Mouse (Mus musculus) urinary bladder, adult 18-20 months (tissue): ENCODE measurements around the gene Mfn2.
A peak's percentile ranks its signal among the peaks of the same experiment; 100 is the strongest.
"Not testable (repeated sequence)": the region's sequence is repeated elsewhere in the genome, so short reads cannot be mapped to it uniquely, and the experiment has no call there.

Experiments used
- DNase-seq, 2 experiments: peaks; one replicate each; pipeline ENCODE4 v3.0.0; 2022; ENCODE audit warnings: low spot score in 2 of 2, mixed read lengths in 2 of 2

The Mfn2 gene

DNA sequence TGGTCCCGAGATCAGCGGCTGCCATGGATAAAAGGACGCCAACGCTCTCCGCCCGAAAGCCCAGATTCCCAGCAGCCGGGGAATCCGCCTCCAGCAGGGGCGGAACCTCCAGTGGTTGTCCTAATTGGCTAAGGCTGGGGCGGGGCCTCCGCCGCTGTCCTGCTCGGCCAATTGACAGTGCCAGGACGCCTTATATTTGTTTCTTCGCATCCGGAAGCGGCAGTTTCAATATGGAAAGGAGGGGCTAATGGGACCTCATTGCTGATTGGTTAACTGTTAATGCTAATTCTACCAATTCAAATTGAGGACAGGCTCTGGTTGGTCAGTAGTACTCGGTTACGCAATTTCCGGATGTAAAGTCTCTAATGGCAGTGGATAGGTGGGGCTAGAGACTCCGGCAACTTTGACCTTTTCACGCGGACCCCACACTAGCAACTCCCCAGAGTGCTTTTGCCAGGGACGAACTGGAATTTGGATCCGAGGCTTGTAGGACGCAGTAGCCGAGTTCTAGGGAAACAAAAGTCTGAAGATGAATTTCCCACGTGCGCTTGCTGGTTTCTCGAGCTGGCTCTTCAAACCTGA lies 36.0 kb downstream of the Mfn2 start, which contains the start of the genes Miip and Fv1:
TSS of gene Miip (minus strand) at position 367 of the 582 bp plus-strand sequence.
TSS of gene Fv1 (plus strand) at position 530 of the 582 bp plus-strand sequence.
- peak; percentile 82 to 94 for DNase-seq

DNA sequence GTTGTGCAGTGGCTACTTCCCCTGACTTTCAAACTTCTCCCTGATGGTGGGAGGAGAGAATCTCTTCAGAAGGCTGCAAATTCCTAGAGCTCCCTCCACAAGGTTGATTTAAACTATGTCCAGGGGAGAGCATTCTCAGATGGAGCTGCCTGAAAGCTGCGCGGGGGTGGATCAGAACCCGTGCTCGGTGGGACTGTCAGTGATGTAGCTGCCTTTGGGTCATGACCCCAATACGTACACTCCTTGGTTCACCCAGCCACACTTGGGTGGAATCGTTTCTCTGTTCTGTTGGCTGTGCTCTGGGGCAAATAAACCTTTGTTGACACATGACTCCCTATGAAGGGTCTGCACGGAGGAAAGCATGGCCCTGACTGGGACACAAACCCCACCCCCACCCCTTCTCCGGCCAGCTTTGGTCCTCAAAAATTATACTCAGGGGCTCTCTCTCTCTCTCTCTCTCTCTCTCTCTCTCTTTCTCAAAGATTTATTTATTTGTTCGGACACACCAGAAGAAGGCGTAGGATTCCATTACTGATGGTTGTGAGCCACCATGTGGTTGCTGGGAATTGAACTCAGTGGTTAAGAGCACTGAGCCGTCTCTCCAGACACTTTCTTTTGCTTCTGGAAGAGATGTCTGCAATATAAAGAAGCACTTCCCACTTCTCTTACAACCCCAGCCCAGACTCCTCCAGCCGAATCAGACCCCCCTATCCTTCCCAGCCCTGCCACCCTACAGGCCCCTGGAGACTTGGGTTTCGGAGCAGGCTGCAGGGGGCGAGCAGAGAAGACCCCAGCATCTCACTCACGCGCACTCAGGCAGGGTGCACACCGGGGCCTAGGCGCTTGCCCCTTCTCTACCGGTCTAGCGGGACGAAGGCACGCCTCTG lies 36.7 kb downstream of the Mfn2 start:
- no peak for DNase-seq

GRCm38 (mm10) chr4:147866793-147867192 lies 37.7 kb downstream of the Mfn2 start:
- not testable (repeated sequence) for DNase-seq

DNA sequence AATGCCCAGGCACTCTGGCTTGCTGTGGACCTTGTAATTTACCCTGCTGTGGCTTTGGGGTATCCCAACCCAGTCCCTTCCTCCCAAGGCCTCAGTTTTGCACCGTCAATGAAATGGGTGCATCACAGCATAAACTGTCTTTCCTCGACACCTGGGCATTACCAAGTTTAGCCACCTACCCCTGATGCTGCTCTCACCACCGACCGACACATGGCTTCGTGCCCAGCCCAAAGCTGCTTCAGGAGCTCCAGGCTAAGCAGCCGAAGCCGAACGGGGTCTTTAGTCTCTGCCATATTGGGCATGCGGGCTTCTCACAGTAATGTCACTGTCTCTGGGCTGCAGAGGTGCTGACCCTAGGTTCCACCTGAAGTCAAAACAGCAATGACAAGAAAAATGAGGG lies 38.4 kb downstream of the Mfn2 start:
- DNase-seq, result no peak

DNA sequence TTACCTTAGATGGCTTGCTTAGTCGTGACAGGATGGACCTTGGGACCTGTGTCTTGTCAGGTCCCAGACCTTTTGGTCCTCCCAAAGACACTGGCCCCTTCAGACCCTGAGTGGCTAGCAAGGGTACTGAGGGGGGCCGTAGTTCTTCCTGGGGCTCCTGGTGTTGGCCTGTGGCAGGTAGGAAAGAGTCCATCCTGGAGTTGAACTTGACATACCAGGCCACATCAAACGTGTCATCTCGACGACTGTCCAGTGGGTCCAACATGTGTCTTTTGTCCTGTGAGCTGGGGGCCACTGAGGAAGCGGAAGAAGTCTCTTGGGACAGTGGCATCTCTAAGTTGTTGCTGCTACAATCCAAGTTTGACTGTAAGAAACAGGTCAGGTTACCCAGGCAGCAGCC lies 38.9 kb downstream of the Mfn2 start:
- DNase-seq, result no peak

DNA sequence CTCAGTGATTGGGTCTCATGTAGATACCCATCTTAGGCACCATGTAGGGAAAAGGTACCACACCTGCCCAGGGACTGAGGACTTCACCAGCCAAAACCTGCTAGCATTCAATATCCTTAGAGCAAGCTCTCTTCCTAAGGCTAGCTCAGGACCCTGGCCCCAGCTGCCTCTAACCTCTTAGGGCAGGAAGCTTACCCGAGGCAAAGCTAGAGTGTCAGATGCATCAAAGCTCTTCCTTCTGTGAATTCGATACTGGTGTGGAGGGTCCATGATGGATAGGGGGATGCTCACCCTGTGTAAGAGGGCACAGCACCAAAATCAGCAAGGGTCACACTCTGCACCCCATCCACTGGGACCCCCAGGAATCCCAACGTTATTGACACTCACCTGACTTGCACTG lies 42.5 kb downstream of the Mfn2 start:
- no peak for DNase-seq

DNA sequence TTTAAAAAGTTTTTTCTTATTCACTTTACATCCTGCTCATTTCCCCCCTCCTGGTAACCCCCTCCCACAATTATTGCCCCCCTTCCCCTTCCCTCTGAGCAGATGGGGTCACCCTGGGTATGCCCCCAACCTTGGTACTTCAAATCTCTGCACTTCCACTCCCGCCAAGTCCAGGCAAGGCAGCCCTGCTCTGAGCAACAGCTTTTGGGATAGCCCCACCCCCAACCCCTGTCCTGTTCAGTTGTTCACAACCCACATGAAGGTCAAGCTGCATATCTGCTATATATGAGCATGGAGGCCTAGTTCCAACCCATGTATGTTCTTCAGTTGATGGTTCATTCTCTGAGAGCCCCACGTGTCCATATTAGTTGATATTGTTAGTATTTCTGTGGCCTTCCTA lies 53.7 kb downstream of the Mfn2 start:
- no peak for DNase-seq

DNA sequence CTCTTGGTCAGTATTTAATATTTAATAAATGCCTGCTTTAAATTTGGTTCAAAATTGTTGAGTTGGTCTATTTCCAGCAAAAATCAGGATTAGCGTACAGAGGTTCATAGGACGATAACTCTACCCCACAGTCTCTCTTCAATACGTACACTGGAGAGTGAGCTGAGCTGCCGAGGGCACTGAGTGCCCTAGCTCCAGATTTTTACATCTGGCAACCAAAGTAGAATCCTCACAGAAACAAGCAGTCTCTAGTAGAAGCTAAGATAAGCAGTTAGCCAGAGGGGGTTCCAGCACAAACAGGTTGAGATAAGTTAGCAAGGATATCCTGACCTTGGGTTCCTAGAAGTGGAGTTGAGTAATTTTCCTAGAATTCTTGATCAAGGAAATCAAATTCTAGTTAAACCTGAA lies 55.9 kb downstream of the Mfn2 start:
- DNase-seq, result peak in 1 of 2 experiments; percentile 10

DNA sequence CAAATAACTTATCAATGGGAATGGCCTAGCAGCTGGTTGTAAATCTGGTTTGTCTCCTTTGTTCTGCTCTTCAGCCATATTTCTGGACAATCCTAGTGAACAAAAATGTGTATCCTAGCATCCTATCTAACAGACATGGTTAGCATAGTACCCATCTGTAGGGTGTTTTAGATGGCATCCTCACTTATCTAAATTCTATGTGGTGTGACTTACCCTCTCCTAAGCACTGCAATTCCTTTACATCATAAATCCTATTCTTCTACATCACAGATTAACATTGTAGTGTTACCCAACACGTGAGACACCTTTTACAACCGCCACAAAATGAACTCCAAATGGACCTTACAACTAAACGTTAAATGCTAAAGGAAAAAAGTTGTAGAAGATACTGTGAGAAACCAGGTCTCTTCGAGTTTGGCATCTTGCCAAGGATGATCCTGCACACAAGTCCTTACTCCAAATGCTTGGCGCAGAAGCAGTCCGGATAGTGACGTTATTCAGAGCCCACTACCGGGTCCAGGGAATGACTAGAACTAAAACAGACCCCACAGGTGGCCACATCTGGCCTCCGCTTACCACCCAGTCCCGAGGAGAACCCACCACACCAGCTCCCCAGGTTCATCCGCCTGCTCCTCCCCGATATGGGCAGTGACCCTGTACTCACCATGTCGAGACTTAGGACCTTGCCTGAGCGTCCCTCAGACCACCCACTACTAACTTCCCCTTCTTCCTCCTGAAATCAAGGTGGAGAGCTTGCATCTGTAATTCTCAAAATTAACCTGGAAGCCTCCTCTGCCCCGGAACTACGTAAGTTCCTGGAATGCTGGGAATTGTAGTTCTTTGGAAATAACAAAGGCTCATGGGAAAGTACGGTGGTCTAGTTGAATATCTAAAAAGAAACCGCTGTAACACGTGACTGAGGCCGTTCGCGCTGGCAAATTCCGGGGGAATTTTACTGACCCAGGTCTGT lies 56.6 kb downstream of the Mfn2 start, which contains the start of gene Zfp933:
TSS of gene Zfp933 (minus strand) at position 753 of the 970 bp plus-strand sequence.
- peak; percentile 35 to 56 for DNase-seq

DNA sequence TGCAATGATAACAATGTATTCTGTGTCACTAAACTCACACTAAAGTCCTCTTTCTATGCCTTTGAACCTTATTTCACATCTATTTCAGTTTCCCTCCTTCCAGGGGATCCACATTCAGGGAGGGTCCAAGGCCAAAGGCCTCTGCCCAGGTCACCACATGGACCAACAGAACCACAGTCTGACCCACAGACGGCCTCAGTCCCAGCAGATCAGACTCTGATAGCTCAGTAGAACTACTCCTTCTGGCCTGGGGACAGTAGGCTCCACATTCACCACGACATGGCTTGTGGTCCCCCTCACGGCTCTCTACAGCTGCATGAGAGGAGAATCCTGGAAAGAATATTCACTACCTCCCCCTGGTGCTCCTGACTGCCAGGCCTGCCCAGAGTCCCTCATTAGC lies 61.6 kb downstream of the Mfn2 start:
- no peak for DNase-seq

DNA sequence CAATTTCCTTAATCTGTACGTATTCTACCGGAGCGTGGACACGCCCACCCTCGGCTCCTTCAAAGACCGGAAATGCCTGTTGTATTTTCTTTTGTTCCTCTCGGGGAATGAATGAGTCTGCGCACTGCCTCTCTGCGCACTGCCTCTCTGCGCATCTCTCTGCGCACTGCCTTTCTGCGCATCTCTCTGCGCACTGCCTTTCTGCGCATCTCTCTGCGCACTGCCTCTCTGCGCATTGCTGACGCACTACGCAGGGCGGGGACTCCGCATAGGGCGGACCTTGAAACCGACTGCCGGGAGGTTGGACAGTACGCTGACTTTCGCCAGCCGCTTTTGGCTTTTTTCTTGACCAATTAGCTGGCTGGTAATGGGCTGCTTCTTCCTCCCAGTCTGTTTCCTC lies 65.2 kb downstream of the Mfn2 start:
- peak in 1 of 2 experiments; percentile 19 for DNase-seq

DNA sequence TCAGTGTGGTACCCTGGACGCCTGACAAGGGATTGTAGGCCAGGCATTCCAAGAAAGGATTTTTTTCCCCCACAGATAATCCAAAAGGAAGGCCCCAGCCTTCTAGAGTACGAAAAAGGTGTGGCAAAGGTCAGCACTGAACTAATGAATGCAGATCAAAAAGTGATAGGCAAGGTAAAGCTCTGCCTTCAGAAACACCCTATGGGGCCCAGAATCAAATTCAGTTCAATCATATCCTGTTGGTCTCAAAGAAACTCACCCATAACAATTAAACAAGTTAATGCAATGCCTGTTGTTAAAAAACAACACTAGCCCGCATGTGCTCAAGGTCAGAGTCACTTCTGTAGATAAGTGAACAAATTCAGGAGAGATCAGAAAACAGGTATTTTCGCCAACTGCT lies 80.1 kb downstream of the Mfn2 start:
- DNase-seq, result no peak
